Mouse (Mus musculus) neural tube, embryonic 12.5 days (tissue): ENCODE data around the gene Vps51. TPM values are rescaled to one million over a fixed set of nuclear protein-coding genes. Genes with fewer than 3 reads are reported as not detected.

ENCODE experiments used
- ATAC-seq: fragments of 200-750 bp; cut with Nextera tagmentation; 2 replicates; pipeline ENCODE4 v1.8.0; 2017; ENCODE audit warnings: low read depth, mild to moderate bottlenecking, moderate TSS enrichment, moderate library complexity; ENCODE audit not compliant: low FRiP score
- H3K27ac ChIP-seq: fragments of 300-500 bp; sonication (generic); 2 replicates; pipeline ENCODE4 v1.5.1; 2016
- H3K27me3 ChIP-seq: fragments of 300-500 bp; sonication (generic); replicated peaks from 2 replicates; pipeline ENCODE4 v1.6.1; 2016; ENCODE audit warnings: mild to moderate bottlenecking
- H3K36me3 ChIP-seq: fragments of 300-500 bp; sonication (generic); 2 replicates; pipeline ENCODE4 v1.6.1; 2016; ENCODE audit warnings: mild to moderate bottlenecking
- H3K4me1 ChIP-seq: fragments of 300-500 bp; sonication (generic); 2 replicates; pipeline ENCODE4 v1.6.1; 2016
- H3K4me2 ChIP-seq: fragments of 300-500 bp; sonication (generic); replicated peaks from 2 replicates; pipeline ENCODE4 v1.6.1; 2016; ENCODE audit warnings: mild to moderate bottlenecking
- H3K4me3 ChIP-seq: fragments of 300-500 bp; sonication (generic); 2 replicates; pipeline ENCODE4 v1.5.1; 2016
- H3K9ac ChIP-seq: fragments of 300-500 bp; sonication (generic); 2 replicates; pipeline ENCODE4 v1.6.1; 2016; ENCODE audit warnings: mild to moderate bottlenecking
- H3K9me3 ChIP-seq: fragments of 300-500 bp; sonication (generic); 2 replicates; pipeline ENCODE4 v1.6.1; 2016; ENCODE audit warnings: mild to moderate bottlenecking
- WGBS: fragments of 180-500 bp; shearing (Covaris S2); methylation state at CpG from one replicate; pipeline ENCODE4 v1.1.7; 2016; 5-methylcytosine and 5-hydroxymethylcytosine counted together
- polyA plus RNA-seq: library from polyadenylated mRNA; unstranded; fragments of >200 nt; fragmentation: Nextera tagmentation; extraction: Ambion mirVana; gene quantifications from 2 replicates; pipeline ENCODE4 v1.2.1, GENCODE M21; 2016

Vps51 gene
- polyA plus RNA-seq, 1 experiment from 2014 or later: 79.4 TPM

GRCm38 (mm10) chr19:6058513-6058912 lies 18.5 kb downstream of the Vps51 start:
- Histone ChIP-seq H3K27ac (no peak overlapping the region), H3K9me3 (no peaks in the 10 kb centered on the region), H3K4me2 (peak overlapping the region; percentile 84), H3K4me1 (peaks cover 43% of the 10 kb centered on the region), H3K27me3 (no peaks in the 10 kb centered on the region), H3K36me3 (peaks cover 34% of the 10 kb centered on the region), H3K4me3 (peak overlapping the region; percentile 85), H3K9ac (peak overlapping the region; percentile 83)
- no peak for ATAC-seq
- WGBS: 34% methylated on average over 5 of the region's 5 CpGs

GRCm38 (mm10) chr19:6057313-6058096 lies 19.5 kb downstream of the Vps51 start, which contains the start of the genes Mrpl49 and Fau:
Gene Mrpl49 (minus strand): TSS chr19:6057785.
Gene Fau (plus strand): TSS chr19:6057844.
- no peaks in the 10 kb centered on the region for H3K9me3 ChIP-seq
- under 1% methylated on average over 63 of the region's 63 CpGs for WGBS
- peak within 1 kb of the TSS; percentile 85 for H3K4me3 ChIP-seq
- peak within 1 kb of the TSS; percentile 83 for H3K9ac ChIP-seq
- H3K36me3 ChIP-seq: peaks cover 44% of the 10 kb centered on the region
- peak within 1 kb of the TSS; percentile 42; the same call in 1 of the 2 replicates for H3K27ac ChIP-seq
- peaks cover 33% of the 10 kb centered on the region for H3K4me1 ChIP-seq
- H3K27me3 ChIP-seq: no peaks in the 10 kb centered on the region
- peak within 1 kb of the TSS; percentile 84 for H3K4me2 ChIP-seq
- ATAC-seq: peak; percentile 80

GRCm38 (mm10) chr19:6056696-6057095 lies 20.3 kb downstream of the Vps51 start:
- ATAC-seq: no peak
- Histone ChIP-seq H3K27ac (no peak overlapping the region), H3K9me3 (no peaks in the 10 kb centered on the region), H3K27me3 (no peaks in the 10 kb centered on the region), H3K9ac (peak overlapping the region; percentile 83), H3K36me3 (peaks cover 53% of the 10 kb centered on the region), H3K4me1 (peaks cover 25% of the 10 kb centered on the region), H3K4me3 (peak overlapping the region; percentile 85), H3K4me2 (peak overlapping the region; percentile 84)
- WGBS: 68% methylated on average over 4 of the region's 4 CpGs

GRCm38 (mm10) chr19:6054296-6054695 lies 22.7 kb downstream of the Vps51 start:
- no peaks in the 10 kb centered on the region for H3K27me3 ChIP-seq
- no peak overlapping the region for H3K27ac ChIP-seq
- H3K36me3 ChIP-seq: peaks cover 71% of the 10 kb centered on the region
- no peaks in the 10 kb centered on the region for H3K9me3 ChIP-seq
- ATAC-seq: no peak
- peaks cover 19% of the 10 kb centered on the region for H3K4me1 ChIP-seq
- H3K9ac ChIP-seq: no peak overlapping the region
- H3K4me3 ChIP-seq: no peak overlapping the region
- WGBS: 87% methylated on average over 5 of the region's 5 CpGs
- no peak overlapping the region for H3K4me2 ChIP-seq

GRCm38 (mm10) chr19:6052516-6052915 lies 24.5 kb downstream of the Vps51 start:
- Histone ChIP-seq H3K4me1 (peaks cover 24% of the 10 kb centered on the region), H3K9ac (no peak overlapping the region), H3K4me3 (no peak overlapping the region), H3K36me3 (peaks cover 77% of the 10 kb centered on the region), H3K27ac (no peak overlapping the region), H3K4me2 (no peak overlapping the region), H3K27me3 (no peaks in the 10 kb centered on the region), H3K9me3 (no peaks in the 10 kb centered on the region)
- WGBS: 85% methylated on average over 7 of the region's 7 CpGs
- no peak for ATAC-seq

GRCm38 (mm10) chr19:6048681-6049410 lies 28.2 kb downstream of the Vps51 start:
- peaks cover 22% of the 10 kb centered on the region for H3K4me1 ChIP-seq
- no peak for ATAC-seq
- H3K27me3 ChIP-seq: no peaks in the 10 kb centered on the region
- WGBS: 92% methylated on average over 11 of the region's 11 CpGs
- H3K4me2 ChIP-seq: 0 out of 2 replicates have a peak overlapping the region, but pooled peaks have one; percentile 99
- no peaks in the 10 kb centered on the region for H3K9me3 ChIP-seq
- no peak overlapping the region for H3K27ac ChIP-seq
- H3K9ac ChIP-seq: no peak overlapping the region
- H3K4me3 ChIP-seq: no peak overlapping the region
- H3K36me3 ChIP-seq: peaks cover 58% of the 10 kb centered on the region

GRCm38 (mm10) chr19:6047899-6048166 lies 29.2 kb downstream of the Vps51 start:
- Histone ChIP-seq H3K36me3 (peaks cover 48% of the 10 kb centered on the region), H3K4me3 (peak overlapping the region; percentile 90), H3K27me3 (no peaks in the 10 kb centered on the region), H3K4me1 (peaks cover 22% of the 10 kb centered on the region), H3K27ac (no peak overlapping the region), H3K9ac (peak overlapping the region; percentile 88), H3K9me3 (no peaks in the 10 kb centered on the region), H3K4me2 (peak overlapping the region; percentile 99)
- WGBS: 91% methylated on average over 8 of the region's 8 CpGs
- ATAC-seq: no peak

- Histone ChIP-seq H3K9me3 (no peaks in the 10 kb centered on the region), H3K4me1 (peaks cover 22% of the 10 kb centered on the region), H3K4me3 (peak overlapping the region; percentile 90), H3K4me2 (peak overlapping the region; percentile 99), H3K27ac (peak overlapping the region; percentile 98), H3K9ac (peak overlapping the region; percentile 88), H3K27me3 (no peaks in the 10 kb centered on the region), H3K36me3 (peaks cover 43% of the 10 kb centered on the region)
- ATAC-seq: peak; percentile 3
- 2% methylated on average over 44 of the region's 44 CpGs for WGBS
These were observed 29.7 kb downstream of the Vps51 start for GRCm38 (mm10) chr19:6047154-6047898.

- H3K27ac ChIP-seq: peak within 1 kb of the TSS; percentile 98
- H3K4me1 ChIP-seq: peaks cover 22% of the 10 kb centered on the region
- H3K27me3 ChIP-seq: no peaks in the 10 kb centered on the region
- under 1% methylated on average over 65 of the region's 65 CpGs for WGBS
- H3K4me3 ChIP-seq: peak within 1 kb of the TSS; percentile 90
- H3K36me3 ChIP-seq: peaks cover 35% of the 10 kb centered on the region
- H3K9ac ChIP-seq: peak within 1 kb of the TSS; percentile 88
- peak within 1 kb of the TSS; percentile 99 for H3K4me2 ChIP-seq
- H3K9me3 ChIP-seq: no peaks in the 10 kb centered on the region
- ATAC-seq: peak; percentile 93
These were observed 30.5 kb downstream of the Vps51 start, which contains the start of gene Syvn1 for GRCm38 (mm10) chr19:6046294-6047153. Gene Syvn1 (plus strand): TSS chr19:6046576.

- Histone ChIP-seq H3K9ac (peak overlapping the region; percentile 67), H3K9me3 (no peaks in the 10 kb centered on the region), H3K4me1 (peaks cover 22% of the 10 kb centered on the region), H3K27ac (peak overlapping the region; percentile 98), H3K4me2 (peak overlapping the region; percentile 99), H3K36me3 (peaks cover 26% of the 10 kb centered on the region), H3K27me3 (no peaks in the 10 kb centered on the region), H3K4me3 (peak overlapping the region; percentile 90)
- peak; percentile 41 for ATAC-seq
- 23% methylated on average over 20 of the region's 20 CpGs for WGBS
These were observed 31.4 kb downstream of the Vps51 start for GRCm38 (mm10) chr19:6045366-6046293.
